Mouse (Mus musculus): ENCODE results near the gene Ccdc30.

DNA sequence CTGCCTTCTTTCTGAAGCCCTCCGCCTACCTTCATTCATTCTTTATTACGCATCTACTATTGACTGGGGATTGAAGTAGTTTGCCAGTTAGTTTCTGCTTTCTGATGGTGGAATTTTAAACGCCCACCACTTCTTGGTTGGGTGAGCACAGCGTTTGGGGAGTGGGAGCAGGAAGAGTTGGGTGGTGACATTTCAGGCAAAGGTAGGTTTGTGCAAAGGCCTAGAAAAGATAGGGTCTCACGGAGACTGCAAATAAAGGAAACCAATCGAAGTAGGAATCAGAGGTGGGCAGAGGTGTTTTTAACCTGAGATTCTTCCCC is 120.2 kb downstream of the Ccdc30 start:
- no peak for TF ChIP-seq CTCF (IDR thresholded peaks at IDR 0.05; ENCODE audit: low read depth, low read length)
- TF ChIP-seq GATA1 (IDR thresholded peaks at IDR 0.05; ENCODE audit: borderline replicate concordance, low read length) = no peak
